Mouse (Mus musculus): Measurements from ENCODE around the gene Slc26a9.
"Not testable (repeated sequence)": the region's sequence is repeated elsewhere in the genome, so short reads cannot be mapped to it uniquely, and the experiment has no call there.

Gene Slc26a9

DNA sequence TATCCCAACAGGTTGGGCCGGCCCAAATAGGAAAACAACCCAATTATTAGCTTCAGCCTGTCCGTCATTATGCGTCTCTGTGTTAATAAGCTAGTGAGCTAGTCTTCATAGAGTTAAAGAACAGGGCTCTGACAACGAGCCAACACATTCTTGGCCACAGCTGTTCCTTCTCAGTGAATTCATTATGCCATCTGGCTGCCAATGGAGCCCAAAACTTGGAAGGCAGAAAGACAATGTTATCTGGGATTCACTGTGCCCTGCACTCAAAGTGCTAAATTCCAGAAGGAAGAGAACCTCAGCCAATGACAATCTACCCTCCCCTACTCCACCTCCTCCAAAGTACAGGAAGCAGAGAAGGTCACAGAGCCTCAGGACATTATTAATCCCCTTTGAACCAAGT, 26.8 kb downstream of the Slc26a9 start:
- DNase-seq = no peak

DNA sequence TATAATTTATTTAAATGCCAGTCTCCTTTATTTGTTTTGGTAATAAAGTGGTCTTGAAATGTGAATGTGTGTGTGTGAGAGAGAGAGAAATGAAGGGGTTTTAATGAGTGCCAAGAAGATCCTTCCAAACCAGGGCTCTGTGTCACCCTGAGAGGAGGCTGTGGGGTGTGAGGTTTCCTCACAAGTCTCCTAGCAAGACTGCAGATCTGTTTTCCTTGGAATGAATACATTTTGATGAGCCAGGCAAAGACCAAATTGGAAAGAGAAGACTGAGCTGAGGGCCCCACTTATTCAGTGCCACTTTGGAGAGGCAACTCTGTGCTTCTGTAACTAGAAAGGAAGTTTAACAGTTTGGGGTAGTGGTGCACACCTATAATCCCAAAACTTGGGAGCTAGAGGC, 27.6 kb downstream of the Slc26a9 start:
- DNase-seq = no peak

DNA sequence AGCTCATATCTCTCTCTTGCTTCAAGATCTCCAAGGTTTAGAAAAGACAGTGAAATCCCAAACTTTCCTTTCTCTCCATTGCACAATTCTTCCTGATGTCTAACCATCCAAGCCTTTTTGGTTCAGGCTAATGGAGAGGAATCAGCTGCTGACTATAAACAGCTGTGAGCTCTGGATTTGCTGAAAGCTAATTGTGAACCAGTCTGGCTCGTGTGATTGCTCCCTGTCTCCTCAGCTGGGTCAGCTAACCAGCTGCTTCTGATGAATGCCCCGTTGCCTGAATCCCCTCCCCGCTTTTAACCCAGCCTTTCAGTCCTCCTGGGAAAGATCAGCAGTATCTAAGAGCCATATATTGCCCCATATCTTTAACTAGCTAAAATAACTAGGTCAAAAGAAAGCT, 50.8 kb downstream of the Slc26a9 start:
- DNase-seq = no peak

DNA sequence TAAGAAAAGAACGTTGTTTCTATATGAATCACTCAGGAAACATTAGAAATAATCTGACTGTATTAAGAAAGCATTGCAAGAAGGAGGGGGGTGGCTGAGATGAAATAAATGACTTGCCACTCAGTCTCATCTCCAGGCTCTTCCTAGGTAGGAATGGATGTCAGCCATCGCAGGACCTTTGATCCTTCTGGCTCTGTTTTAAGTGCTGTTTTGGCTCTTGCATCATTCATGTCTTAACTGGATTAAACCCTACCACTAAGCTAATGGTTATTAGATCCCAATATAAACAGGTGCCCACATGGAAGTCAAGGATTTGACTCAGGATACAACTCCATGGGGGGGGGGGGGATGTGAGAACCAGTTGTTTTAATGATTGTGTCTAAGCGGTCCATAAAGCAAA, 51.3 kb downstream of the Slc26a9 start:
- no peak for DNase-seq

DNA sequence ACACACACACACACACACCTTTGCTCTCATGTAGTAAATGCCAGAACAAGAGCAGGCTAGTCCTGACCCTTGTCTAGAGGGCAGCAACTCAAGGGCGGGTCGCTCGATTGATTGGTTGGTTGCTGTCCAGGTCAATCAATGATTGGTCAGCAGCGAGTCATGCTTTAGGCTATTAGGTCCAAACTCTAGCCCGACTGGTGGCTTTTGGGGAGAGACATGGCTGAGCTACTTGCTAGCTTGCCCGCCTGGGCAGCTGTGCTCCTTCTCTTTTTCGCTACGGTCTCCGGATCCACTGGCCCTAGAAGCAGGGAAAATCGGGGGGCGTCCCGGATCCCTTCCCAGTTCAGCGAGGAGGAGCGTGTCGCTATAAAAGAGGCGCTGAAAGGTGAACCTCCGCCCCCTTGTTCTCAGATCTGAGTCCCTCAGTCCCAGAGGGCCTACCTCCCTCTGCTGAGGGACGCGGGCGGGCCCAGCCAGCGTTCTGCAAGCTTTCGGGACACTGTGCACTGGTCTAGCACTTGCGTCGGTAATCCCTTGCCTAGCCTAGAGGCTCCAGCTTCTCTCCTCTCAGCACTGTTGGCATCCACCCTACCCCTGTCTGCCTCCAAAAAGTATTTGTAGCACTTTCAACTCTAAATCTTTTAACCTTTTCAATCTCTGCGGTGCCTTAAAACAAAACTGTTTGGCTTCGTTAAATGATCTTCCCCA, 53.5 kb downstream of the Slc26a9 start, which contains the start of gene Pm20d1:
Gene Pm20d1 (plus strand): TSS at position 180 of the 708 bp plus-strand sequence.
- DNase-seq = peak; percentile 4

DNA sequence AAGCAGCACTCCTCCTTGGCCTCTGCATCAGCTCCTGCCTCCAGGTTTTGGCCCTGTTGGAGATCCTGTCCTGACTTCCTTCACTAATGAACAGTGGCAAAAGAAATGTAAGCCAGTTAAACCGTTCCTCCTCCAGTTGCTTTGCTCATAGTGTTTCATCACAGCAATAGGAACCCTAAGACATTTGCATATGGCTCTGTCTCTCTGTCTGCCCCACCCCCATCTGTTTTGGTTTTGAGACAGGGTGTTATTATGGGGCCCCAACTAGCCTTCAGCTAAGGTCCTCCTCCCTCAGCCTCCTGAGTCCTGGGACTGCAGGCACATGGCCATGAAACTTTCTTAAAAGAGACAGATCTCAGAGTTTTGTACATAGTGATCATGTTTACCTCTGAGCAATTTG, 56.2 kb downstream of the Slc26a9 start:
- DNase-seq = no peak

DNA sequence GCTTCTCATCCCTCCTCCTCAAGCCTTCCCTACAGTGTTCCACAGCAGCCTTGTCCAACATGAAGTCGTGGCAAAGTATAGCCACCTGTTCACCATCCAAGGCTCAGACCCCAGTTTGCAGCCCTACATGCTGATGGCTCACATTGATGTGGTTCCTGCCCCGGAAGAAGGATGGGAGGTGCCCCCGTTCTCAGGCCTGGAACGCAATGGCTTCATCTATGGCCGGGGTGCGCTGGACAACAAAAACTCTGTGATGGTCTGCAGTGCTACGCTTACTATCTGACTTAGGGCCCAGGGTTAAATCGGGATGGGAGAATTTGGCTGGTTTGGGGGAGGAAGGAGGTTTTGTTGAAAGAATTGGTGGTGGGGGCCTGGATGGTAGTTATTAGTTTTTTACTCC, 57.2 kb downstream of the Slc26a9 start:
- no peak for DNase-seq

DNA sequence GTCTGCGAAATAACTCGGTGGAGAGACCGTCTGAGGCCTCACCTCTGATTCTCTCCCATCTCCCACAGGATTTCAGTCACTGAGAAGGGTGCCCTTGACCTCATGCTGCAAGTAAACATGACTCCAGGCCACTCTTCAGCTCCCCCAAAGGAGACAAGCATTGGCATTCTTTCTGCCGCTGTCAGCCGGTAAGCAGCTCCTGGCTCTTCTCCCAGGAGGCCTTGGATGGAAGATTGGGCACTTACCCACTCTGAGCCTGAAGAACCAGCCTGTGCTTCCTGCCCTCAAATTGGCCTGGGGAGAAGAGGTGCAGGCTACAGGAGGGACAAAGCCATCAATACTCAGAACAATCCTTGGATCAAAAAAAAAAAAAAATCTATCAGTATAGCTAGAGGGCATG, 58.8 kb downstream of the Slc26a9 start:
- DNase-seq = no peak

DNA sequence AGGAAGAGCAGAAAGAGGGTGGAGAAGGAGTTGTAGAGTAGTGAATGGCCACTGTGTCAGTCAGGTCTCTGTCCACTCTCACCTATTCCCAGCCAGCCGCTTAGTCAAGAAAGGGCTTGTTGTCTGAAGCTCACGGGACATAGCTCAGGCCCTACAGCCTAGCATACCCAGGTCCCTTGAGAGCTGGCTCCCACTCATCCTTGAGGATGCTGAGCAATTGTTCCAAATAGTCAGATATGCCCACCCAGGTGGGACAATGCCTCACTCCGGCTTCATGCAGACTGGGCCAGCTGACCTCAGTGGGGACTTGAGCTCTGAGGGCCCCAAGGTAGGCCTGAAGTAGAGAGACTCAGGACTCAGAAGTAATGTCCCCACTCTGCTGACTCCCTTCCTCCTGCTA, 60.3 kb downstream of the Slc26a9 start:
- no peak for DNase-seq

DNA sequence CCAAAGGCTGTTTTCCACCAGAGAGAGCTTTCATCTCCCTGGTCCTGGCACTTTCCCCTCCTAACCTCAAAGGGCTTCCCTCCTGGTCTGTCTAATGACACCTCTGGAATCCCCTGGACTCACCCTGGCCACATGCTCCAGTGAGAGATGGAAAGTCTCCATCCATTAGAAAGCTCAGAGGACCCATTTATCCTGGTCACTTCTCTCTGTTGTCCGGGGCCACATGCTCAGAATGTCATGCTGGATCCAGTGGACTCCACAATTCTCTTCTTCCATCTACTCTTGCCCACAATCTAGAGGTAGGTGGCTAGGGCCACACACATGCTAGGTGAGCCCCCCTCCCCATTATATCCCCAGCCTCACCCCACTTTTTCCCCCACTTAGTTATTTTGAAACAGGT, 65.2 kb downstream of the Slc26a9 start:
- DNase-seq = no peak

DNA sequence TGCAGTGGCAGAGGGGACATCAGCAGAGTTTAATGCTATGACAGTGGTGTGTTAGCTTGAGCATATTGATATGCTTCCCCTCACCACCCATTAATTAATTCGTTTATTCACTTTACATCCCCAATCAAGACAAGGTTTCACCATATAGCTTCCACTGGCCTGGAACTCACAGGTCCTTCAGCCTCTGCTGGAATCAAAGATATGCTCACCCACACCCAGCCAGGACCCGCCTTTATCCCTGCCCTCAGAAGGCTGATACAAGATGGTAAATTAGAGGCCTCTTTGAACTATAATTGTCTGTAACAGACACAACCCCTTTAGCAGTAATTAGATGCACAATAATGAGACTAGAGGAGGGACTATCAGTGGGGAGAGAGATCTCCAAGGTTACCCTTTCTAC, 65.8 kb downstream of the Slc26a9 start:
- no peak for DNase-seq

DNA sequence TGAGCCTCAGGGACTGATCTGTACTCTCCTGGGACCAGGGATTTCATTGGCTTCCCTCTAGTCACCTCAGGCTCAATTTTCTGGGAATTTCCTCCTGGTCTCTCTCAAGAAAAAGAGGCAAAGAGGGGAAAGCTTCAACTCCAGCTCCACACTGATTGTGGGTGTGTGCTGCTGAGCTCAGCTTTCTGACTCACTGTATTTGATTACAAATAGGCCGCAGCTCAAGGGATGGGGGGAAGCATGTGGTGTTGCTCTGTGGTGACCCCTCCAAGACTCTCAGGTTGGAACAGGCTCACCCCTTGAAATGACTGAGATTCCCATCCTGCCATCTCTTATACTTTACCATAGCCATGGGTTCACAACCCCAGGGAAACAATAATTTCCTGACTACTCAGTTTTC, 67.6 kb downstream of the Slc26a9 start:
- no peak for DNase-seq

DNA sequence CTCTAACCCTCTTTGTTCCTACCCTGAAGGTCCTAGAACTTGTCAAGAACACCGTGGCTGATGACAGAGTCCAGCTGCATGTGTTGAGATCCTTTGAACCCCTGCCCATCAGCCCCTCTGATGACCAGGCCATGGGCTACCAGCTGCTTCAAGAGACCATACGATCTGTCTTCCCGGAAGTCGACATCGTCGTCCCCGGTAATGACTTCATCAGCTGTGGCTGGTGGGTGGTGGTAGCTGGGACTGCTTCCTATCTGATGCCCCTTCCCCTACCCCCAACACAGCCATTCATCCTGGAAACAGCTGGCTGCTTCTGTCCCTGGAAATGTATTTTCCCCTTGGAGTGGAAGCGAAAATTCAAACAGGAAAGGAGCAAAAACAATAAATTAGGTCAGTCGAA, 68.2 kb downstream of the Slc26a9 start:
- no peak for DNase-seq

DNA sequence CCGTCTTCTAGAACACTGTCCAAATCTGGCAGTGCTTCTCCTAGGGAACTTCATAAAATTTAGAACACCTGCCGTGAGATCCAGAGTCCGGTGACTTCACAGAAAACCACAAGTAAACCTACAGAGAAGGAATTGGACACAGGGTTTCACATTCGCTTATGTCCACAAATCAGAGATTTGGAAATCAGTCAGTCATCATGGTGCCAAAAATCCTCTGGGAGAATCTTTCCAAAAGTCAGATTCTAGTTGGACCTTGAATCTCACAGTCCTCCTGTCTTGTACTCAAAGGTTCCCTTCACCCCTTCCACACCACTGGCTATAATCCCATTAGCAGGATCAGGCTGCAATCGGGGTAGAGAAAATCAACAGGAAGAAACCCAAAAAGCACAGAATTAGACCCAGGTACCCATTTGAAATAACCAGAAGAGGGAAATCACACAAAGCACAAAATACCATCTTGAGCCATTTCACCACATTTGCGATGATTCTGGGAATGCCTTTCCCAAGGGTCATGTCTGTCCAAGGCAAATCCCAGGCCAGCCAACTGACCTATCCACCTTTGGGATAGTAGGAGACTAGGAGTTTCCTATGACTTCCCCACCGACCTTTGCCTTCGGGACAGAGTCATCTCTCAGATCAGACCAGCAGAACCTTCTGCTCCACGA, 68.9 kb downstream of the Slc26a9 start:
- no peak for DNase-seq

DNA sequence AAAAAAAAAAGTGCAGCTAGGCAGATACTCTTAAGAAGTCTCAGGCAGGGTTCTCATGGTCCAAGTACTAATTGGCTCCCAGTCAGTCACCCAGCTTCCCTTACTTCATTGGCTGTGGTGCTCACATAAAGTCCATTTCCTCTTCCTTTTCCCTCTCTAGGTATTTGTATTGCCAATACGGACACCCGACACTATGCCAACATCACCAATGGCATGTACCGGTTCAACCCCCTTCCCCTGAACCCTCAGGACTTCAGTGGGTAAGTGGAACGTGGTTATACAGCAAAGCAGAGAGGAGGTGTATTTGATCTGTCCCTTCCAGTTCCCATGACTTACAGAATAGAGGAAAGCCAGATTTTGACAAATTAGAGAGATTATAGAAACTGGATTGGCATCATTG, 69.9 kb downstream of the Slc26a9 start:
- DNase-seq = no peak

DNA sequence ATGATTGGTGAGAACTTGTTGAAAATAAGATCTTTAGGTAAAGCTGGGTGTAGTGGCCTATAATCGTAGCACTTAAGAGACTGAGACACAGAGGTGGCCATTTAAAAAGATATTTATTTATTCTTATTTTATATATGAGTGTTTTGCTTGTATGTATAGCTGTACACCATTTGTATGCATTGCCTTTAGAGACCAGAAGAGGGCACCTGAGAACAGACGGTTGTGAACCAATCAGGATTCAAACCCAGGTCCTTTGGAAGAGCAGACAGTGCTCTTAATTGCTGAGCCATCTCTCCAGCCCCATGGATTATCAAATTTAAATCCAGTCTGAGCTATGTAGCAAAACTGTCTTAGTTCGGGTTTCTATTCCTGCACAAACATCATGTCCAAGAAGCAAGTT, 70.4 kb downstream of the Slc26a9 start:
- DNase-seq = no peak

DNA sequence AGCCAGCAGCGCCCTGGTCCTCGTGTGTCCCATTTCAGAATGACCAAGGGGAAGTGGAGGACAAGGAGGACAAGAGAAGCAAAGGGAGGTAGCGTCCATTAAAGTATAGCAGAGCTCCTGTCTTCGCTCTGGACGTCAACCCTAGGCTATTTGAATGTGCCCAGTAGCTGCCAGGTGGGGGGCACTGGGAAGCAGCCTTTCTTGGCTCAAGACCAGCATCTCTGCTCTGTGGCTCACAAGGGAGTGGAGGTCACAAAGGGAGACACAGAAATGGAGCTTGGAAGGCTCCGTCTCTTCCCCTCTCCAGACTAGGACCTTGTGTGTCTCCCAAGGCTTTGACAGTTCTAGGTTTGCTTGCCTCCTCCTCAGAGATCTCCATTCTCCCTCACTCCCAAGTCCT, 73.1 kb downstream of the Slc26a9 start:
- DNase-seq = no peak

DNA sequence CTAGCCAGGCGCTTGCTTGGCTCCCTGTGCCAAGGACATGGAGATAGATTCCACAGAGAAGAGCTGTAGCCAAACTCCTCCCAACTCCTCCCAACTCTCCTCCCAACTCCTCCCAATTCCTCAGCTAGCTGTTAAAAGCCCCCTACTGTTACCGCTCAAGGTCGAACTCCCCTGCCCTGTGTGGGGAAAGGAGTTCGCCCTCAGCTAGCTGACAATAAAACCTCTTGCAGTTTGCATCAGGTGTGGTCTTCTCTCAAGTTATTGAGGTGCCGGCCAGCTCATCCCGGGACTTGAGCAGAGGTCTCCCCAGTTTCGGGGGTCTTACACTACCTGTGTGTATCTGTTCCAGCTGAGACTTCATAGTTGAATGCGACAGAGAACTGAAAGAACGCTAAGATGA, 76.5 kb downstream of the Slc26a9 start:
- not testable (repeated sequence) for DNase-seq

DNA sequence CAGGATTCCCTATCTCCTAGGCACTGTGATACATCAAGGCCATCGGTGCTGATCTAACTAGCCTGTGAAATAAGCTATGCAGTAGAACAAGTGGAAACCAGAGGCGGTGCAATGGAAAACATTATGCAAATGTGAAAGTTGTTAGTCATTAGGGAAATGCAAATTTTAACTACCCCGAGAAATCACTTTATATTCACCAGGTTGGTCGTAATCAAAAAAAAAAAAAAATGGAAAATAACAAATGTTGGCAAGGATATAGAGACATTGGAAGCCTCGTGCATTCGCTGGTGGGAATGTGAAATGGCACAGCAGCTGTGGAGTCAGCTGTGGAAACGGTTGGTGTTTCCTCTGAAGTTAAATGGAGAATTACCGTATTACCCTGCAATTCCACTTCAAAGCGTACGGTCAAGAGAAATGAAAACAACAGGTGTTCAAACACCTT, 77.1 kb downstream of the Slc26a9 start:
- no peak for DNase-seq

Measured in cerebellum, adult 8-10 months (tissue).